Mouse (Mus musculus) liver, embryonic 14.5 days (tissue): Measurements from ENCODE around the gene 9830107B12Rik.
A peak's percentile ranks its signal among the peaks of the same experiment; 100 is the strongest.

Experiments used
- CTCF ChIP-seq: IDR thresholded peaks from 2 replicates; pipeline ENCODE4 v1.5.1; 2016; ENCODE audit warnings: antibody characterized with exemption, low read depth, control low read depth
- EP300 ChIP-seq: IDR thresholded peaks from 2 replicates; pipeline ENCODE4 v1.6.1; 2016; ENCODE audit warnings: antibody characterized with exemption, low read depth

- TF ChIP-seq CTCF (peak; percentile 56), EP300 (no peak)
Measured at GRCm38 (mm10) chr17:48097011-48097742, 48.9 kb downstream of the 9830107B12Rik start.
